Mouse (Mus musculus): Measurements from ENCODE around the gene Sertad1. TPM values are rescaled to one million over a fixed set of nuclear protein-coding genes. Genes with fewer than 3 reads are reported as not detected.

The Sertad1 gene
- polyA plus RNA-seq, 1 experiment = 44.6 TPM

DNA sequence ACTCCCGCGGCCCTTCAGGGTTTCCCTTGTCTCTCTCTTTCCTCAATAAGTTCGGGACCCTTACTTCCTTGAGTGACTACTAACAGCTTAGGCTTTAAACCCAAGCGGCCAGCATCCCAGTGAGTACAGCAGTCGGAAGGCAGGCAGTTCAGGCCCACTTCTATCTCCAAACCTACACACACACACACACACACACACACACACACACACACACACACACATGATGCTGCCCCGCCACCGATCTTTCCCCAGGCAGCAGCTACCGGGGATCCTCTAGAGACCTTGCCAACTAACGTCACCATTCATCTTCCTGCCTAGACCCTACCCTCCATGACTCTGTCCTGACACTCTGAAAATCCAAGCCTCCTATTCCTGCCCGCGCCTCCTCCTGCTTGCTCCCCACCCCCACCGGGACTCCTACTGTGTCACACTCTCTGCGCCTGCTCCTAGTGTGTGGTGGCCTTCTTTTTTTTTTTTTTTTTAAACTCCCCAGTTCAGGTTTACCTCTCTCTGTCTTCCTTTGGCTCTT is 1.1 kb downstream of the Sertad1 start:
- peak overlapping the region; percentile 81 for H3ac ChIP-seq (ENCODE audit: control insufficient read depth, insufficient read length)
- H3K36me3 ChIP-seq (ENCODE audit: control insufficient read depth, insufficient read depth) = no peaks in the 10 kb centered on the region

DNA sequence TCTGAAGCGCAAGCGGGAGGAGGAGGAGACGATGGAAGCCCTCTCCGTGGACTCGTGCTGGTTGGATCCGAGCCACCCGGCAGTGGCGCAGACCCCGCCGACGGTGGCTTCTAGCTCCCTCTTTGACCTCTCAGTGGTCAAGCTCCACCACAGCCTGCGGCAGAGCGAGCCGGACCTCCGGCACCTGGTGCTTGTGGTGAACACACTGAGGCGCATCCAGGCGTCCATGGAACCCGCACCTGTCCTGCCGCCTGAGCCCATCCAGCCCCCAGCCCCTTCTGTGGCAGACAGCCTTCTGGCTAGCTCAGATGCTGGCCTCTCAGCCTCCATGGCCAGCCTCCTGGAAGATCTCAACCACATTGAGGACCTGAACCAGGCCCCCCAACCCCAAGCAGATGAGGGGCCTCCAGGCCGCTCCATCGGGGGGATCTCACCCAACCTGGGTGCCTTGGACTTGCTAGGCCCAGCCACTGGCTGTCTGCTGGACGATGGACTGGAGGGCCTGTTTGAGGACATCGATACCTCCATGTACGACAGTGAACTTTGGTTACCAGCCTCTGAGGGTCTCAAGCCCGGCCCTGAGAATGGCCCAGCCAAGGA is 2.7 kb downstream of the Sertad1 start:
- TF ChIP-seq REST (IDR thresholded peaks at IDR 0.05; ENCODE audit: insufficient read depth, insufficient read length) (no peak), MAX (IDR thresholded peaks at IDR 0.05; ENCODE audit: low read depth) (no peak), MYOG (IDR thresholded peaks at IDR 0.05; ENCODE audit: control insufficient read depth in 1 of 3, insufficient read depth in 1 of 3, insufficient read length in 2 of 3, low read depth in 2 of 3) (peak in 2 of 3 experiments; percentile 91 to 92), SRF (IDR thresholded peaks at IDR 0.05; ENCODE audit: control insufficient read depth, insufficient read length, low read depth) (no peak), USF1 (IDR thresholded peaks at IDR 0.05; ENCODE audit: low read depth) (no peak), TCF12 (IDR thresholded peaks at IDR 0.05; ENCODE audit: insufficient read depth, poor library complexity, severe bottlenecking) (no peak), POLR2AphosphoS2 (IDR thresholded peaks at IDR 0.05; ENCODE audit: insufficient read length, low read depth) (peak; percentile 38), CEBPB (IDR thresholded peaks at IDR 0.05; ENCODE audit: insufficient read depth, poor library complexity, severe bottlenecking) (no peak), E2F4 (IDR thresholded peaks at IDR 0.05; ENCODE audit: insufficient read depth) (no peak), MYOD1 (IDR thresholded peaks at IDR 0.05; ENCODE audit: control insufficient read depth in 1 of 3, insufficient read length in 2 of 3, low read depth in 2 of 3) (peak in 2 of 3 experiments; percentile 73 to 86), POLR2A (IDR thresholded peaks at IDR 0.05; ENCODE audit: insufficient read length, low read depth) (peak; percentile 9), TCF3 (IDR thresholded peaks at IDR 0.05; ENCODE audit: insufficient read length, low read depth) (no peak)
- Histone ChIP-seq H3K4me2 (ENCODE audit: low read depth) (peak overlapping the region; percentile 99), H3K4me3 (peak overlapping the region; percentile 71), H3K79me2 (ENCODE audit: control insufficient read depth, insufficient read depth) (peaks cover 24% of the 10 kb centered on the region), H3K27me3 (ENCODE audit: control insufficient read depth, insufficient read depth, insufficient read length) (no peaks in the 10 kb centered on the region), H3K36me3 (ENCODE audit: control insufficient read depth, insufficient read depth) (no peaks in the 10 kb centered on the region), H3ac (ENCODE audit: control insufficient read depth, insufficient read length) (no peak overlapping the region)

More for the DNA sequence above, 1.1 kb downstream of the Sertad1 start:
- Histone ChIP-seq H3K4me2 (ENCODE audit: low read depth) (peak overlapping the region; percentile 99), H3K4me3 (peak overlapping the region; percentile 71), H3K27me3 (ENCODE audit: control insufficient read depth, insufficient read depth, insufficient read length) (no peaks in the 10 kb centered on the region), H3K79me2 (ENCODE audit: control insufficient read depth, insufficient read depth) (peaks cover 24% of the 10 kb centered on the region)
- peak; percentile 30 for TF ChIP-seq POLR2AphosphoS2 (IDR thresholded peaks at IDR 0.05; ENCODE audit: insufficient read length, low read depth)
- TF ChIP-seq TCF3 (IDR thresholded peaks at IDR 0.05; ENCODE audit: insufficient read length, low read depth) = no peak
- no peak for TF ChIP-seq E2F4 (IDR thresholded peaks at IDR 0.05; ENCODE audit: insufficient read depth)
- TF ChIP-seq TCF12 (IDR thresholded peaks at IDR 0.05; ENCODE audit: insufficient read depth, poor library complexity, severe bottlenecking) = no peak
- peak; percentile 37 for TF ChIP-seq POLR2A (IDR thresholded peaks at IDR 0.05; ENCODE audit: insufficient read length, low read depth)
- TF ChIP-seq MYOD1 (IDR thresholded peaks at IDR 0.05; ENCODE audit: control insufficient read depth in 1 of 3, insufficient read length in 2 of 3, low read depth in 2 of 3) = no peak

DNA sequence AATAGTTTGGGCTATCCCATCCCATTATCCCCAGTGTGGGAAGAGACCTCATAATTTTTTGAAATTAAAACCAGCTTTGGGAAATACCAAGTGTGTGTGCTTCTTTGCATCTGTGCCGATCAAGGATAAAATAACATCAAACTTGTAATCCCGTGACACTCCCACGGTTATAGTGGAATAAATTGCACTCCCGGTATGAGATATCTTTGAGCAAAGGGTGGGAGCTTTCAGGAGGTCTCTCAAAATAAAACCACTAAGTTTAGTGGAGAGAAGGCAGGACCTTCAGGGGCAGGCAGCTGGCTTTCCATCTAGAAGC is 3.5 kb downstream of the Sertad1 start:
- Histone ChIP-seq H3K27me3 (ENCODE audit: control insufficient read depth, insufficient read depth, insufficient read length) (no peaks in the 10 kb centered on the region), H3K4me3 (peak overlapping the region; percentile 18)
- no peak for TF ChIP-seq POLR2A (IDR thresholded peaks at IDR 0.05; ENCODE audit: insufficient read length, low read depth)
- no peak for TF ChIP-seq POLR2AphosphoS2 (IDR thresholded peaks at IDR 0.05; ENCODE audit: insufficient read length, low read depth)
- TF ChIP-seq E2F4 (IDR thresholded peaks at IDR 0.05; ENCODE audit: insufficient read depth) = no peak
- TF ChIP-seq SRF (IDR thresholded peaks at IDR 0.05; ENCODE audit: control insufficient read depth, insufficient read length, low read depth) = no peak
- no peak for TF ChIP-seq USF1 (IDR thresholded peaks at IDR 0.05; ENCODE audit: low read depth)
- no peak for TF ChIP-seq REST (IDR thresholded peaks at IDR 0.05; ENCODE audit: insufficient read depth, insufficient read length)
- no peak for TF ChIP-seq CEBPB (IDR thresholded peaks at IDR 0.05; ENCODE audit: insufficient read depth, poor library complexity, severe bottlenecking)
- TF ChIP-seq MAX (IDR thresholded peaks at IDR 0.05; ENCODE audit: low read depth) = no peak
- no peak for TF ChIP-seq TCF3 (IDR thresholded peaks at IDR 0.05; ENCODE audit: insufficient read length, low read depth)
- TF ChIP-seq TCF12 (IDR thresholded peaks at IDR 0.05; ENCODE audit: insufficient read depth, poor library complexity, severe bottlenecking) = no peak

DNA sequence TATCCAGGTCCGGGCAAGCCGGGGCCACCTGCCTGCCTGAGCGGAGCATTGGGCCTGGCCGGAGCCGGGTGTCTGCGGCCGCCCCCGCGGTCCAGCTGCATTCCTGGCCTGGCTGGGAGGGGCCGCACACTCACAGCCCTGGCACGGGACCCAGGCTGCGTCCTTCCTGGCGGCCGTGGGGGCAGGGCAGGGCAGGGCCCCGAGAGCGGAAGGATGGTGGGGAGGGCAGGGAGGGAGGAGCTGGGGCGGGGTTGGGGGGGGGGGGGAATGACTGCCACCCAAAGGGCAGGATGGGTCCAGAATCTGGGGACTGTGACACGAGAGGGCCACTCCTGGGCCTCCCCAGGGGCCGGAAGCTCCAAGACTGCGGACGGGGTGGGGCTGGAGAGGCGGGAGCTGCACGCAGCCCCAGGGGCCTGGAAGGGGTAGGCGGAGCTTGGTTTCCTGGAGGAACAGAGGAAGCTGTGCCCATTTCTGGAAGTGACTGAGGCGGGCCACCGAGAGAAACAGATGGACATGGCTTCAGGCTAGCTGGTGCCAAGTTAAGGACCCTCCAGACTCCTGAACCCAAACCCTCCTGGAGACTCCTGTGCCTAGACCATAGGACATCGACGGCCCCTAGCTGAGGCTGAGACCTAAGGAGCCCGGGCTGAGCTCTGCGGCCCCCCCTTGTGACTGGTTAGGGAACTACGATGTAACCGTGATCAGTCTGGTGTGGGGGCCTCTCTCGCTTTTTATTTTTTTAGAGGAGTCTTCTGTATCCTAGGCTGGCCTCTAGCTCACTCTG is 4.0 kb downstream of the Sertad1 start:
- TF ChIP-seq MAX (IDR thresholded peaks at IDR 0.05; ENCODE audit: low read depth) = no peak
- TF ChIP-seq USF1 (IDR thresholded peaks at IDR 0.05; ENCODE audit: low read depth) = no peak
- peak; percentile 7 to 94 (median 93) for TF ChIP-seq MYOG (IDR thresholded peaks at IDR 0.05; ENCODE audit: control insufficient read depth in 1 of 3, insufficient read depth in 1 of 3, insufficient read length in 2 of 3, low read depth in 2 of 3)
- TF ChIP-seq POLR2A (IDR thresholded peaks at IDR 0.05; ENCODE audit: insufficient read length, low read depth) = peak; percentile 43
- peak; percentile 61 for TF ChIP-seq POLR2AphosphoS2 (IDR thresholded peaks at IDR 0.05; ENCODE audit: insufficient read length, low read depth)
- TF ChIP-seq SRF (IDR thresholded peaks at IDR 0.05; ENCODE audit: control insufficient read depth, insufficient read length, low read depth) = peak; percentile 100
- peak in 2 of 3 experiments; percentile 79 to 91 for TF ChIP-seq MYOD1 (IDR thresholded peaks at IDR 0.05; ENCODE audit: control insufficient read depth in 1 of 3, insufficient read length in 2 of 3, low read depth in 2 of 3)
- no peak for TF ChIP-seq REST (IDR thresholded peaks at IDR 0.05; ENCODE audit: insufficient read depth, insufficient read length)
- TF ChIP-seq TCF3 (IDR thresholded peaks at IDR 0.05; ENCODE audit: insufficient read length, low read depth) = peak; percentile 38
- TF ChIP-seq CEBPB (IDR thresholded peaks at IDR 0.05; ENCODE audit: insufficient read depth, poor library complexity, severe bottlenecking) = no peak
- TF ChIP-seq E2F4 (IDR thresholded peaks at IDR 0.05; ENCODE audit: insufficient read depth) = no peak
- no peak for TF ChIP-seq TCF12 (IDR thresholded peaks at IDR 0.05; ENCODE audit: insufficient read depth, poor library complexity, severe bottlenecking)
- Histone ChIP-seq H3K4me2 (ENCODE audit: low read depth) (peak overlapping the region; percentile 99), H3K79me2 (ENCODE audit: control insufficient read depth, insufficient read depth) (peaks cover 24% of the 10 kb centered on the region), H3ac (ENCODE audit: control insufficient read depth, insufficient read length) (no peak overlapping the region), H3K36me3 (ENCODE audit: control insufficient read depth, insufficient read depth) (no peaks in the 10 kb centered on the region), H3K27me3 (ENCODE audit: control insufficient read depth, insufficient read depth, insufficient read length) (no peaks in the 10 kb centered on the region), H3K4me3 (peak overlapping the region; percentile 18)

More for the DNA sequence above, 3.5 kb downstream of the Sertad1 start:
- H3K4me2 ChIP-seq (ENCODE audit: low read depth) = peak overlapping the region; percentile 99
- H3K79me2 ChIP-seq (ENCODE audit: control insufficient read depth, insufficient read depth) = peaks cover 24% of the 10 kb centered on the region
- H3ac ChIP-seq (ENCODE audit: control insufficient read depth, insufficient read length) = no peak overlapping the region
- no peaks in the 10 kb centered on the region for H3K36me3 ChIP-seq (ENCODE audit: control insufficient read depth, insufficient read depth)

All from myocyte (in vitro differentiated cells).